Mouse (Mus musculus): Measurements from ENCODE around the gene Stx11.

Gene Stx11

DNA sequence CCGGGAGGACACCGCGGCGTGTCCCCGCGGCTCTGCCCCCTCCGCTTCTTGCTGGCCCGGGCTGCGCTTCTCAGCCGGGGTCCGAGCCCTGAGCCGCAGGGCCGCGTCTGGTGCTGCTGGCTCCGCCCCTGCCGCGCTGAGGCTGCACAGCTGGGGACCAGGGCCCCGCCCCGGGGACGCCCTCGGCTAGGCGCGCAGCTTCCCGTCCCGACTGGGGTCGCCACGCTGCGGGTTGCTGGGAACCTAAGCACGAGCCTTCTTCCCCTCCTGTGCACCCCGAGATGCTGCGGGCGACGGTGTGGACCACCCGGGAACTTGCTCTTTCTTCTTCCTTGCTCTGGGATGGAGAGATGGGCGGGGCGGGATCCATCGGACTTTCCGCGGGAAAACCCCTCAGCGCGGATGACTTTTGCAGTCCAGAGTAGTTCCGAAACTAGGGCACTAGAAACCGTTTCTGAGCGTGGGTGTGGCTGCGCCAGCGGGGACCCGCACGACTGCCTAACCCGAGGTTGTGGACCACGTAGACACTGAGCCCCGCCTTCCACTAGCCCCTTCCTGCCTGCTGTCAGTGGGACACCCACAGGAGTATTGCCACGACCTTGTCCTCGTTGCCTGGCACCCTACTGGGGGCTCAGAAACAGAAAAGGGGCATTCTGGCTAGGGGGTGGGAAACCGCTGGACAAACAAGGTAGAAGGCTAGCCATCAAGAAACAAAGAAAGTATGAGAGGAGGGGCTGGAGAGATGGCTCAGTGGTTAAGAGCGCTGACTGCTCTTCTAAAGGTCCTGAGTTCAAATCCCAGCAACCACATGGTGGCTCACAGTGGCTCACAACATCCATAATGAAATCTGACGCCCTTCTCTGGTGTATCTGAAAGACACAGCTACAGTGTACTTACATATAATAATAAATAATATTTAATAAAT, at the start of gene Stx11:
Gene Stx11, minus strand, starts transcription at position 148 of the 925 bp plus-strand sequence.
- DNase-seq (ENCODE audit: low read depth in 2 of 2, low spot score in 2 of 2) = peak; percentile 65 to 78

- DNase-seq (ENCODE audit: low read depth in 2 of 2, low spot score in 2 of 2) = peak in 1 of 2 experiments; percentile 6
Measured at GRCm38 (mm10) chr10:13008737-13009121, 44.6 kb upstream of the Stx11 start.

DNA sequence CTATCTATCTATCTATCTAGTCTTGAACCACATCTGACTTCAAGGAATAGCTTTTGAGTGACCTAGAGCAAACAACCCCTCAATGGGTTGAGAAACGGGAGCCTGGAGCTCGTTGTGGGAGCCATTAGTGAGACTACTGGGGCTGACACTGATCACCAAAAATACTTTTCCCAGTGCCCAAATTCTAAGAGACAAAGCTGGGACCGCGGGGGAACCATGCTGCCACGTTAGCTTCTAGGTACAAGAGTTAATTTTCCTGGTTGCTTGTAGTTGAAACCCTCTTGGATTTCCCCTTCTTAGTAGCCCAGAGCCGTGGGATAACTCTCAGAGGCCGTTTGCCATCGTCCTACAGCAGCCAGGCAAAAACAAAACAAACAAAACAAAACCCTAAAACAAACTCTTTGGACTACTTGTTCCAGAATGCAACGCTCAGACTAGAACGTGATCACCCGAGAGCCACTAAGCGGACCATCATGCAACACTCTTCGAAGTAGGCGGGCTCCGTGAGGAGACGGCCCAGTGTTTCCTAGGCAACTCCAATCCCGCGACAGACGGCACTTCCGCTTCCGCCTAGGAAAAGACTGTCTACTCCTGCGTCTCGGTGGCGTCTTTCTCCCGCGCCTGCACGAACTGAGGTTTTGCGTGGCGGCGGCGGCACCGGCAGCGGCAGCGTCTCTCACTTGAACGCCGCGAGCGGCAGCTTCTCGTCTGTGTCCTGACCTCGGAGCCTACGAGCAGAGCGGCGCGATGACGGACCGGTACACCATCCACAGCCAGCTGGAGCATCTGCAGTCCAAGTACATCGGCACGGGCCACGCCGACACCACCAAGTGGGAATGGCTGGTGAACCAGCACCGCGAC, 44.0 kb upstream of the Stx11 start:
- peak; percentile 90 to 94 for DNase-seq (ENCODE audit: low read depth in 2 of 2, low spot score in 2 of 2)

DNA sequence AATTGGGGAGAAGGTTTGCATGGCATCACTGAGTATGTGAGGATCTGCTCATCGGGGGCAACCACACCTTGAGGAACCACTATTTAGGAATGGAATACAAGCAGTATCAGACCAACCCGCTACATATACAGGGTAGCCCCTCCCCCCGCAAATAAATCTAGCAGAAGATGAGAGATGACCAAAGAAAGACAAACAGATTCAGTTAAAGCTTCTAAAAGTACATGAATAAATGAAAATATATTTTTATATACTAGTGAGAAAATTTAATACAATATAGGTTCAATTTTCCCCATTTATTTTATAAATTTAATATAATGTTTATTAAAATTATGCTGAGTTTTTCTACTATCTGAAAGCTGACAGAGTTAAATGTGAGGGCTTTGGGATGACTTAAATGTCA, 40.9 kb upstream of the Stx11 start, which contains the start of gene Sf3b5:
Gene Sf3b5, plus strand, starts transcription at position 301 of the 400 bp plus-strand sequence.
- no peak for DNase-seq (ENCODE audit: low read depth in 2 of 2, low spot score in 2 of 2)

DNA sequence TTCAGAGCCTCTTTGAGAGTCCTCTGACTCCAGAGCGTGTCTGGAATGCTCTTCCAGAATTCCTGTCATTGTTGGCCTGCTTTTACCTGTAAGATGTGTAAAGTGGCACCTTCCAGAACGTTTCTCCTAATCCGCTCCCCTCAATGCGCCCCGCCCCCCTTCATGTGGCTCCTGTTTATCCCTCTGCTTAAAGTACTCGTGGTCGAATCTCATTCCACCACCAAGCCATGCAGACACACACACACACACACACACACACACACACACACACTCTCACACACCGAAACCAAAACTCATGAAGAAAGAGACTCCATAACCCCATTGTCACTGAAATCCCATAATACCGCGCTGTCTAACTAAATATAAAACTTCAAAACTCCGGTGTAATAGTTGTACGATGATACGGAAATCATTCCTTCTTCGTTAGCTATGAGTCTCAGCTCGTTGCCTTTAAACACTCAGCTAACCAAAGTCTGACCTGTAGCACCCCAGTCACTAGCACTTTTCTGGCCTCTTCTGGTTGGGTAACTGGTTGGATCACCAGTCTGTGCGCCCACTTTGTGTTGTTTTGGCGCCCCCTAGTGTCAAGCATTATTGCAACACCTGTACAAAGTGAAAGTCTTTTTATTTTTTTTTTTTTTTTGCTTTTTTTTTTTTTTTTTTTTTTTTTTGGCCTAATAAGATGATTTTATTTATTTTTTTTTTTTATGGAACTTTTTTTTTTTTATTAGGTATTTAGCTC, 32.8 kb upstream of the Stx11 start:
- peak; percentile 80 to 86 for DNase-seq (ENCODE audit: low read depth in 2 of 2, low spot score in 2 of 2)

- no peak for DNase-seq (ENCODE audit: low read depth in 2 of 2, low spot score in 2 of 2)
Measured at GRCm38 (mm10) chr10:12993411-12994039, 29.4 kb upstream of the Stx11 start.

DNA sequence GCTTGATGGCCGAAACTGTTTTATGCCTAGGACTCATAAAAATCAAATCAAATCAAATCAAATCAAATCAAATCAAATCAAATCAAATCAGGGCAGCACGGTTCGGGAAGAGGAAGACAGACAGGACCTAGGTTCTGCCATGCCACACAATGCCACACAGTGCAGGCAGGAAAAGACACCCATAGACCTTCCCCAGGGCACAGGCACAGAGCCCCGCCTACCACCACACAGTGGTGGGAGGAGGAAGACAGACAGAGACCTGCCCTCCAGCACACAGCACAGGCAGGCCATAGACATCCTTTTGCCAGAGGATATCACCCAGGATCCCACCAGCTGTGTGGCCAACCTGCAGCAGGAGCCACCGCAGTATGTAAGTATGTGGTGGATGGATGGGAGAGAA, 27.9 kb upstream of the Stx11 start:
- DNase-seq (ENCODE audit: low read depth in 2 of 2, low spot score in 2 of 2) = no peak

- DNase-seq (ENCODE audit: low read depth in 2 of 2, low spot score in 2 of 2) = no peak
Measured at GRCm38 (mm10) chr10:12986943-12987342, 22.8 kb upstream of the Stx11 start.

DNA sequence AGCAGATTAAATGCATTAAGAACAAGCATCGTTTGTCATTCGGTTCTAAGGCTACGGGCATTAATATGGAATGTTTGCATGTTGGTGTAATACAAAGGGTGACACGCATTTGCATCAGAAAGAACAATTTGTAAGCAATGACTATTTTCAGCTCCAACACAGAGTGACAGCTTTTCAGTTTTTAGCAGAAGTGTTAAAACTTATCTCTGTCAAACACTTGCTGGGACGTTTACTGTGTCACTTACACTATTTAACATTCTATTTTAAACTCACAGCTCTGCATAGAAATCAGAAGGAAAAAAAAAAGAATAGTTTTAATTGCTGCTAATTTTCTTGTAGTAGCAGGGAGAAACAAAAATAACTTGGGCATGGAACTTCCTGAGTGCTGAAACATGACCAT, 22.4 kb upstream of the Stx11 start:
- DNase-seq (ENCODE audit: low read depth in 2 of 2, low spot score in 2 of 2) = no peak

GRCm38 (mm10) chr10:12985028-12985427, 20.9 kb upstream of the Stx11 start:
- DNase-seq (ENCODE audit: low read depth in 2 of 2, low spot score in 2 of 2) = no peak

- DNase-seq (ENCODE audit: low read depth in 2 of 2, low spot score in 2 of 2) = no peak
Measured at GRCm38 (mm10) chr10:12983516-12983915, 19.4 kb upstream of the Stx11 start.

GRCm38 (mm10) chr10:12981071-12981470, 17.0 kb upstream of the Stx11 start:
- DNase-seq (ENCODE audit: low read depth in 2 of 2, low spot score in 2 of 2) = no peak

DNA sequence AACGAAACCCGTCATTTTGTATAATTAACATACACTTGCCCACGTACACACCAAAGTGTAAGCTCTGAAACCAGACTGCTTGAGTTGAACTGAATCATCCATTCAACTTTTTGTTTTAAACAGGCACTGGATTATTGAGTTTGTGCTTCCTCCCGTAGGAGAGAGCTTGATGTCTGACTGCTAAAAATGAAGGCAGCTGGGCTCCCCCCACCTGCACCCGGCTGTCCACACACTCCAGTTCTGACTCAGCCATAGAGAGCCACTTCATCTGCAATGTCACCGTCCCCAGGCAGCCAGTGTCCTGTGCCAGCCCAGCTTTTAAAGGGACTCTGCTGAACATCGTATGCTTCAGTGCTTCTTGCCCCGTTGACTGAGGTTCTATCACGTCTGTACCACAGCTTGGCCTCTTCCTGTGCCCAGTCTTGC, 13.7 kb upstream of the Stx11 start:
- no peak for DNase-seq (ENCODE audit: low read depth in 2 of 2, low spot score in 2 of 2)

- DNase-seq (ENCODE audit: low read depth in 2 of 2, low spot score in 2 of 2) = no peak
Measured at GRCm38 (mm10) chr10:12976552-12976951, 12.5 kb upstream of the Stx11 start.

DNA sequence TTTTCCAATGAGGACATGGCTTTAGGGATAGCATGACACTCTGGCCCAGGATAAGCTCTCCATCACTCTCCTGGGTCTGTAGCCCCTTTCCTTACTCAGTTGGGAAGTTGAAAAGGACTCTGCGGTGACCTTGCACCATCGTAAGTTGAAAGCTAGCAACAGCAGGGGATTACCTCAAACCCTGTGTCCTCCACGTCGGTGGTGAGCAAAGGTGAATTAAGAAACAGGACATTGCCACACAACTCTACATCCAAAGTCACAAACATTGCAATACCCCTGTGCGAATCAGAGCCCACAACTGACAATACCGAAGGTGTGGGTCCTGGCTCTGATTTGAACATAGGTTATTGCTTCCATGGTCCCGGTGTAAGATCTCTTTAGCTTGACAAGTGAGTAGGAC, 11.9 kb upstream of the Stx11 start:
- DNase-seq (ENCODE audit: low read depth in 2 of 2, low spot score in 2 of 2) = no peak

- DNase-seq (ENCODE audit: low read depth in 2 of 2, low spot score in 2 of 2) = no peak
Measured at GRCm38 (mm10) chr10:12975461-12975860, 11.4 kb upstream of the Stx11 start.

DNA sequence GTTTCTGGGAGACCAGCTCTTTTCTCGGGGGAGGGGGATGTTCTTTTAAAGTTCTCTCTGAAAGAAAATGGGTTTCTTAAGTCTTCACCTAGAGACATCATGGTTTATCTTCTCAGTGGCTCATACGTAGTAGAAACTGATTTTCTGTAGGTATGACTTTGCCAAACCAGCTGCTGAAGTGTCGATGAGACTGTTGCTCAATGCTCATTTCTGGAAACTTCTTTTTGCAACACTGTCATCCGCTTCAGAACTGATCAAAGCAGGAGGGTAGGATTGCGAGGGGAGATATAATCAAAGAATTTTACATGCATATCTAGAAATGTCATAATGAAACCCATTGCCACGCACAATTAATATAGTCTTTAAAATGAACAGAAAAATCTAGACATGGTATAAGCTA, 10.5 kb upstream of the Stx11 start:
- DNase-seq (ENCODE audit: low read depth in 2 of 2, low spot score in 2 of 2) = no peak

GRCm38 (mm10) chr10:12965669-12966180, 1.6 kb upstream of the Stx11 start:
- DNase-seq (ENCODE audit: low read depth in 2 of 2, low spot score in 2 of 2) = no peak

GRCm38 (mm10) chr10:12963362-12964147, 543 bp downstream of the Stx11 start:
- peak in 1 of 2 experiments; percentile 17 for DNase-seq (ENCODE audit: low read depth in 2 of 2, low spot score in 2 of 2)

GRCm38 (mm10) chr10:12962238-12962637, 1.9 kb downstream of the Stx11 start:
- DNase-seq (ENCODE audit: low read depth in 2 of 2, low spot score in 2 of 2) = no peak
